Mouse (Mus musculus) intestine, embryonic 16.5 days (tissue): Measurements from ENCODE around the gene Ypel4. TPM values are rescaled to one million over a fixed set of nuclear protein-coding genes. Genes with fewer than 3 reads are reported as not detected.

Experiments
- ATAC-seq: fragments of 200-750 bp; cut with Nextera tagmentation; 2 replicates; pipeline ENCODE4 v1.8.0; 2017; ENCODE audit warnings: moderate TSS enrichment, moderate library complexity
- H3K27ac ChIP-seq: fragments of 300-500 bp; sonication (generic); 2 replicates; pipeline ENCODE4 v1.5.1; 2014; ENCODE audit warnings: mild to moderate bottlenecking, low read length
- H3K27me3 ChIP-seq: fragments of 300-500 bp; sonication (generic); replicated peaks from 2 replicates; pipeline ENCODE4 v1.6.1; 2014; ENCODE audit warnings: low read length, control low read depth, mixed read lengths; ENCODE audit not compliant: control insufficient read depth, insufficient read depth
- H3K36me3 ChIP-seq: fragments of 300-500 bp; sonication (generic); 2 replicates; pipeline ENCODE4 v1.6.1; 2014; ENCODE audit warnings: low read length, control low read depth; ENCODE audit not compliant: control insufficient read depth, insufficient read depth
- H3K4me1 ChIP-seq: fragments of 300-500 bp; sonication (generic); 2 replicates; pipeline ENCODE4 v1.6.1; 2014; ENCODE audit warnings: low read length, control low read depth, mixed read lengths; ENCODE audit not compliant: control insufficient read depth, insufficient read depth
- H3K4me2 ChIP-seq: fragments of 300-500 bp; sonication (generic); 2 replicates; pipeline ENCODE4 v1.6.1; 2014; ENCODE audit warnings: low read depth, low read length, control low read depth
- H3K4me3 ChIP-seq: fragments of 300-500 bp; sonication (generic); 2 replicates; pipeline ENCODE4 v1.5.1; 2014; ENCODE audit warnings: mild to moderate bottlenecking, low read length
- H3K9ac ChIP-seq: fragments of 300-500 bp; sonication (generic); 2 replicates; pipeline ENCODE4 v1.6.1; 2014; ENCODE audit warnings: low read depth, low read length
- H3K9me3 ChIP-seq: fragments of 300-500 bp; sonication (generic); 2 replicates; pipeline ENCODE4 v1.6.1; 2016; ENCODE audit warnings: low read length, control low read depth; ENCODE audit not compliant: control insufficient read depth
- WGBS: fragments of 180-500 bp; shearing (Covaris S2); extraction: QIAGEN DNeasy Blood & Tissue Kit; methylation state at CpG from one replicate; pipeline ENCODE4 v1.1.7; 2014; 5-methylcytosine and 5-hydroxymethylcytosine counted together
- polyA plus RNA-seq: library from polyadenylated mRNA; unstranded; fragments of >200 nt; fragmentation: Nextera tagmentation; extraction: Ambion mirVana; gene quantifications from 2 replicates; pipeline ENCODE4 v1.2.1, GENCODE M21; 2015

The Ypel4 gene
- polyA plus RNA-seq = 4.3 and 6.0 TPM in 2 replicates

GRCm38 (mm10) chr2:84733579-84734300 is at the start of gene Ypel4:
TSS of gene Ypel4 (plus strand) at chr2:84734058.
- ATAC-seq = peak; percentile 32
- H3K36me3 ChIP-seq = no peaks in the 10 kb centered on the region
- peak within 1 kb of the TSS; percentile 45 for H3K4me3 ChIP-seq
- H3K27ac ChIP-seq = no peak within 1 kb of the TSS
- no peaks in the 10 kb centered on the region for H3K9me3 ChIP-seq
- H3K9ac ChIP-seq = peak within 1 kb of the TSS; percentile 59
- H3K4me2 ChIP-seq = peak within 1 kb of the TSS; percentile 65
- H3K27me3 ChIP-seq = peaks cover 9% of the 10 kb centered on the region
- WGBS = under 1% methylated on average over 8 of the region's 8 CpGs
- peaks cover 40% of the 10 kb centered on the region for H3K4me1 ChIP-seq

- H3K4me3 ChIP-seq = no peak overlapping the region
- WGBS = 69% methylated on average over 2 of the region's 2 CpGs
- peaks cover 21% of the 10 kb centered on the region for H3K36me3 ChIP-seq
- no peak overlapping the region for H3K27ac ChIP-seq
- H3K9me3 ChIP-seq = no peaks in the 10 kb centered on the region; the same call in 1 of the 2 replicates
- H3K27me3 ChIP-seq = no peaks in the 10 kb centered on the region
- H3K4me1 ChIP-seq = no peaks in the 10 kb centered on the region
- H3K9ac ChIP-seq = no peak overlapping the region
- no peak for ATAC-seq
- no peak overlapping the region for H3K4me2 ChIP-seq
Measured at GRCm38 (mm10) chr2:84688080-84688844, 45.6 kb upstream of the Ypel4 start.

- WGBS = 88% methylated on average over 12 of the region's 12 CpGs
- Histone ChIP-seq H3K4me2 (no peak overlapping the region), H3K4me1 (no peaks in the 10 kb centered on the region), H3K27me3 (no peaks in the 10 kb centered on the region), H3K27ac (no peak overlapping the region), H3K9ac (no peak overlapping the region), H3K36me3 (peaks cover 28% of the 10 kb centered on the region), H3K4me3 (no peak overlapping the region), H3K9me3 (no peaks in the 10 kb centered on the region)
- ATAC-seq = no peak
Measured at GRCm38 (mm10) chr2:84690050-84690449, 43.8 kb upstream of the Ypel4 start.

GRCm38 (mm10) chr2:84695007-84695695 is 38.7 kb upstream of the Ypel4 start:
- Histone ChIP-seq H3K9ac (no peak overlapping the region), H3K4me3 (no peak overlapping the region), H3K4me1 (no peaks in the 10 kb centered on the region), H3K9me3 (no peaks in the 10 kb centered on the region), H3K27me3 (no peaks in the 10 kb centered on the region), H3K4me2 (no peak overlapping the region), H3K27ac (no peak overlapping the region), H3K36me3 (peaks cover 13% of the 10 kb centered on the region)
- 75% methylated on average over 5 of the region's 5 CpGs for WGBS
- ATAC-seq = no peak

- ATAC-seq = no peak
- Histone ChIP-seq H3K36me3 (no peaks in the 10 kb centered on the region; the same call in 1 of the 2 replicates), H3K4me2 (no peak overlapping the region), H3K9ac (no peak overlapping the region), H3K9me3 (no peaks in the 10 kb centered on the region), H3K4me1 (no peaks in the 10 kb centered on the region), H3K4me3 (no peak overlapping the region), H3K27ac (no peak overlapping the region), H3K27me3 (no peaks in the 10 kb centered on the region)
- 95% methylated on average over 1 of the region's 1 CpGs for WGBS
Measured at GRCm38 (mm10) chr2:84703497-84703896, 30.4 kb upstream of the Ypel4 start.

- ATAC-seq = peak; percentile 63
- WGBS = 74% methylated on average over 5 of the region's 5 CpGs
- Histone ChIP-seq H3K9me3 (no peaks in the 10 kb centered on the region), H3K4me3 (no peak overlapping the region), H3K27ac (no peak overlapping the region), H3K36me3 (no peaks in the 10 kb centered on the region), H3K4me2 (no peak overlapping the region), H3K4me1 (no peaks in the 10 kb centered on the region), H3K9ac (no peak overlapping the region), H3K27me3 (no peaks in the 10 kb centered on the region)
Measured at GRCm38 (mm10) chr2:84704329-84704728, 29.5 kb upstream of the Ypel4 start.

GRCm38 (mm10) chr2:84705295-84705694 is 28.6 kb upstream of the Ypel4 start:
- no peaks in the 10 kb centered on the region for H3K36me3 ChIP-seq
- no peak overlapping the region for H3K27ac ChIP-seq

GRCm38 (mm10) chr2:84707523-84707922 is 26.3 kb upstream of the Ypel4 start:
- Histone ChIP-seq H3K9ac (no peak overlapping the region), H3K27me3 (no peaks in the 10 kb centered on the region), H3K27ac (no peak overlapping the region), H3K9me3 (no peaks in the 10 kb centered on the region), H3K36me3 (no peaks in the 10 kb centered on the region; the same call in 1 of the 2 replicates), H3K4me2 (no peak overlapping the region), H3K4me1 (no peaks in the 10 kb centered on the region), H3K4me3 (no peak overlapping the region)
- whole genome bisulfite sequencing = 62% methylated on average over 1 of the region's 1 CpGs
- no peak for ATAC-seq

More at GRCm38 (mm10) chr2:84705295-84705694, 28.6 kb upstream of the Ypel4 start:
- H3K9ac ChIP-seq = no peak overlapping the region
- no peak overlapping the region for H3K4me3 ChIP-seq
- no peaks in the 10 kb centered on the region for H3K9me3 ChIP-seq
- WGBS = 83% methylated on average over 1 of the region's 1 CpGs
- no peaks in the 10 kb centered on the region for H3K4me1 ChIP-seq
- no peak overlapping the region for H3K4me2 ChIP-seq
- ATAC-seq = peak; percentile 54
- no peaks in the 10 kb centered on the region for H3K27me3 ChIP-seq

- Histone ChIP-seq H3K4me3 (no peak overlapping the region), H3K9ac (no peak overlapping the region), H3K4me1 (peaks cover 5% of the 10 kb centered on the region; the same call in 1 of the 2 replicates), H3K27me3 (no peaks in the 10 kb centered on the region), H3K36me3 (no peaks in the 10 kb centered on the region; the same call in 1 of the 2 replicates), H3K9me3 (no peaks in the 10 kb centered on the region), H3K27ac (no peak overlapping the region), H3K4me2 (no peak overlapping the region)
- WGBS = 96% methylated on average over 2 of the region's 2 CpGs
- no peak for ATAC-seq
Measured at GRCm38 (mm10) chr2:84711898-84712297, 22.0 kb upstream of the Ypel4 start.
